Mouse (Mus musculus) lung, adult 2 months (tissue): ENCODE data around the gene Nr2c2ap.

Experiments
- CTCF ChIP-seq: fragments of 200-500 bp; IDR thresholded peaks from 2 replicates; pipeline ENCODE4 v1.5.1; 2011; ENCODE audit warnings: mild to moderate bottlenecking, low read length, control low read depth; ENCODE audit not compliant: insufficient read depth
- POLR2A ChIP-seq: fragments of 200-500 bp; IDR thresholded peaks from 2 replicates; pipeline ENCODE4 v1.6.1; 2011; ENCODE audit warnings: low read depth, mild to moderate bottlenecking, control low read depth, low read length, borderline replicate concordance; ENCODE audit errors: extremely low read depth

GRCm38 (mm10) chr8:70100241-70100640, 30.9 kb upstream of the Nr2c2ap start:
- TF ChIP-seq CTCF (no peak), POLR2A (no peak)
